Mouse (Mus musculus) heart, adult 18-20 months (tissue): ENCODE measurements around the gene Gm9745. TPM values are rescaled to one million over a fixed set of nuclear protein-coding genes. Genes with fewer than 3 reads are reported as not detected.
"Not testable (repeated sequence)": the region's sequence is repeated elsewhere in the genome, so short reads cannot be mapped to it uniquely, and the experiment has no call there.

Source experiments
- DNase-seq, 2 experiments: peaks; one replicate each; pipeline ENCODE4 v3.0.0; 2021 to 2022; ENCODE audit warnings: mixed read lengths in 1 of 2
- microRNA-seq, 2 experiments: library from miRNA; unstranded; fragments of <30 nt; microRNA quantifications; one replicate each; pipeline ENCODE4 v1.2.0; 2022
- total RNA-seq, 2 experiments: library from RNA; stranded (reverse); gene quantifications; 2 replicates each; pipeline ENCODE4 v1.2.3; 2021

Gm9745 gene
- total RNA-seq, 2 experiments from 2014 or later, result not detected

DNA sequence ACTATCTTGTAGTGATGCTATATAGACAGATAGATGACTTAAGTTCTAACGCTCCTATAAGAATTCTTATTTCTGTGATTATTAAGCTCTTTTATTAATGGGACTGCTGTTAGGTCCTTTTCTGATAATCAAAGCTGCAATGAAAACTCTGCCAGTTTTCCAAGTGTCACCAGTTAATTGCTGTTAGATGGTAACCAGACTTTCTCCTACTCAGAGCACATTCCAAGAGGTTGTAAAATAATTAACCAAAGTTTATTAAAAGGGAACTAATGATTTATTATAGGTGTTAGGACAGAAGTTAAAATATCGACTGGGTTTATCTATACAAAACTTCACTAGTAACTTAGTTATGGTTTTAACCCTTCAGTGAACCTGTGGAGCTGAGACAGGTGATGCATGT, 42.0 kb downstream of the Gm9745 start:
- DNase-seq, result not testable (repeated sequence)

Small RNA genes lying within 50 kb of the gene (microRNA-seq; reads per million reads assigned to microRNA genes)
- gene Gm22750, result 0 reads per million in 2 experiments

Other genes with a start within 250 kb of the Gm9745 start
- gene Wdr37, start 76.3 kb downstream of the Gm9745 start, total RNA-seq, result 10 to 100 TPM; 31.8 to 33.6 TPM
- 1 to 10 TPM; 4.8 to 5.8 TPM for gene Idi1, start 62.7 kb downstream of the Gm9745 start, total RNA-seq
- gene Idi2, start 4.6 kb upstream of the Gm9745 start, total RNA-seq, result not detected
- gene Gtpbp4, start 47.9 kb upstream of the Gm9745 start, total RNA-seq, result 10 to 100 TPM; 35.3 to 39.8 TPM
- 10 to 100 TPM; 63.8 to 75.7 TPM for gene Larp4b, start 145.7 kb upstream of the Gm9745 start, total RNA-seq